12 mouse cellular contexts compared by ENCODE assay signal in genomic region chr5:118099069-118099869, GRCm38 (mm10). TPM values are rescaled to one million over a fixed set of nuclear protein-coding genes. Genes with fewer than 3 reads are reported as not detected.
A peak's percentile ranks its signal among the peaks of the same experiment; 100 is the strongest.
DNase-seq lines count a peak whose midpoint lies in the region; ATAC-seq and TF ChIP-seq lines count a peak whose summit lies in the region.
"Had no signal": no experiment of that assay in that cellular context is flagged by ENCODE, and none has a peak within 500 bp of the region (broad histone marks: within the 10 kb centered on the region; RNA-seq: fewer than 3 reads in every experiment).

No protein-coding gene starts in this region.

- DNase-seq in lung, postnatal 10 days: peak; percentile 60
- no peak for DNase-seq in lung, adult 18-20 months
- DNase-seq in embryonic facial prominence, embryonic 14.5 days (ENCODE audit: low spot score): no peak
- no peak for DNase-seq in urinary bladder, postnatal 36 days (ENCODE audit: low spot score in 2 of 2)
- no peak for DNase-seq in kidney, adult 9 months
- no peak for DNase-seq in heart, adult 2 months
- DNase-seq: adrenal gland, adult 8-10 months; cerebellum, adult 2 months; spleen, adult 18-20 months had no signal

- H3K4me3 ChIP-seq in embryonic facial prominence, embryonic 14.5 days (ENCODE audit: low read depth, low read length): no peak overlapping the region
- H3K4me3 ChIP-seq in hindbrain, embryonic 13.5 days: no peak overlapping the region
- H3K4me3 ChIP-seq in neural tube, embryonic 13.5 days: no peak overlapping the region
- no peak overlapping the region for H3K4me3 ChIP-seq in heart, adult 2 months
- H3K4me3 ChIP-seq: liver, embryonic 15.5 days had no signal

- H3K4me2 ChIP-seq in embryonic facial prominence, embryonic 14.5 days (ENCODE audit: low read depth, low read length): no peak overlapping the region
- H3K4me2 ChIP-seq in hindbrain, embryonic 13.5 days: no peak overlapping the region
- no peak overlapping the region for H3K4me2 ChIP-seq in neural tube, embryonic 13.5 days
- H3K4me2 ChIP-seq: liver, embryonic 15.5 days had no signal

- no peak for TF ChIP-seq EP300 in heart, adult 2 months (IDR thresholded peaks at IDR 0.05; ENCODE audit: insufficient read depth, low read depth, low read length)

- no peaks in the 10 kb centered on the region for H3K9me3 ChIP-seq in embryonic facial prominence, embryonic 14.5 days (ENCODE audit: control insufficient read depth, low read length)
- H3K9me3 ChIP-seq in hindbrain, embryonic 13.5 days: no peaks in the 10 kb centered on the region
- H3K9me3 ChIP-seq in neural tube, embryonic 13.5 days: no peaks in the 10 kb centered on the region
- H3K9me3 ChIP-seq: liver, embryonic 15.5 days had no signal

- H3K9ac ChIP-seq in embryonic facial prominence, embryonic 14.5 days (ENCODE audit: low read depth, low read length): no peak overlapping the region
- peak overlapping the region; percentile 9; the same call in 1 of the 2 replicates for H3K9ac ChIP-seq in hindbrain, embryonic 13.5 days
- H3K9ac ChIP-seq in neural tube, embryonic 13.5 days: peak overlapping the region; percentile 9; the same call in 1 of the 2 replicates
- no peak overlapping the region for H3K9ac ChIP-seq in heart, adult 2 months (ENCODE audit: low read depth, low read length)
- H3K9ac ChIP-seq: liver, embryonic 15.5 days had no signal

- ATAC-seq in embryonic facial prominence, embryonic 14.5 days (ENCODE audit: low read depth): peak; percentile 33; the same call in 1 of the 2 replicates
- peak; percentile 77 for ATAC-seq in hindbrain, embryonic 13.5 days (ENCODE audit: low FRiP score)
- peak; percentile 89 for ATAC-seq in neural tube, embryonic 13.5 days (ENCODE audit: low read depth)

- TF ChIP-seq CTCF in heart, adult 2 months (IDR thresholded peaks at IDR 0.05): no peak

- no peaks in the 10 kb centered on the region for H3K79me2 ChIP-seq in heart, adult 2 months (replicated peaks; ENCODE audit: control insufficient read depth, insufficient read depth, low read length)

- 68% methylated on average over 11 of the region's 11 CpGs for WGBS in embryonic facial prominence, embryonic 14.5 days
- WGBS in hindbrain, embryonic 13.5 days: 48% methylated on average over 11 of the region's 11 CpGs
- WGBS in neural tube, embryonic 13.5 days: 28% methylated on average over 11 of the region's 11 CpGs
- WGBS in heart, adult 2 months: 81% methylated on average over 11 of the region's 11 CpGs

- no peak for TF ChIP-seq POLR2A in heart, adult 2 months (IDR thresholded peaks at IDR 0.05; ENCODE audit: insufficient read depth, low read depth, low read length)

- no peak overlapping the region for H3K27ac ChIP-seq in embryonic facial prominence, embryonic 14.5 days (replicated peaks; ENCODE audit: low read depth, low read length)
- peak overlapping the region; percentile 82 for H3K27ac ChIP-seq in hindbrain, embryonic 13.5 days
- peak overlapping the region; percentile 72 for H3K27ac ChIP-seq in neural tube, embryonic 13.5 days (replicated peaks)
- no peak overlapping the region for H3K27ac ChIP-seq in heart, adult 2 months
- H3K27ac ChIP-seq: liver, embryonic 15.5 days had no signal

- H3K4me1 ChIP-seq in embryonic facial prominence, embryonic 14.5 days (ENCODE audit: control insufficient read depth, insufficient read depth, low read length): peaks cover 5% of the 10 kb centered on the region; the same call in 1 of the 2 replicates
- peaks cover 27% of the 10 kb centered on the region for H3K4me1 ChIP-seq in hindbrain, embryonic 13.5 days (replicated peaks)
- H3K4me1 ChIP-seq in neural tube, embryonic 13.5 days (replicated peaks): peaks cover 26% of the 10 kb centered on the region
- no peaks in the 10 kb centered on the region for H3K4me1 ChIP-seq in heart, adult 2 months (ENCODE audit: control insufficient read depth, insufficient read depth, low read length)
- H3K4me1 ChIP-seq: liver, embryonic 15.5 days had no signal

- H3K27me3 ChIP-seq in embryonic facial prominence, embryonic 14.5 days (replicated peaks; ENCODE audit: control insufficient read depth, insufficient read depth, low read length): no peaks in the 10 kb centered on the region
- no peaks in the 10 kb centered on the region for H3K27me3 ChIP-seq in hindbrain, embryonic 13.5 days
- H3K27me3 ChIP-seq in neural tube, embryonic 13.5 days: no peaks in the 10 kb centered on the region
- H3K27me3 ChIP-seq in heart, adult 2 months (ENCODE audit: control insufficient read depth, insufficient read depth, low read length): no peaks in the 10 kb centered on the region
- H3K27me3 ChIP-seq: liver, embryonic 15.5 days had no signal

- H3K36me3 ChIP-seq in embryonic facial prominence, embryonic 14.5 days (ENCODE audit: control insufficient read depth, insufficient read depth, low read length): peaks cover 45% of the 10 kb centered on the region
- peaks cover 16% of the 10 kb centered on the region for H3K36me3 ChIP-seq in hindbrain, embryonic 13.5 days
- H3K36me3 ChIP-seq in neural tube, embryonic 13.5 days: peaks cover 13% of the 10 kb centered on the region
- no peaks in the 10 kb centered on the region for H3K36me3 ChIP-seq in heart, adult 2 months (ENCODE audit: control insufficient read depth, insufficient read depth, low read length)

- intact Hi-C loops in heart, adult 2 months (cut with DNase I): no loop called here

RNA-seq across cellular contexts. Expression of gene Fbxw8, which starts 56.0 kb away (rescaled TPM):
- polyA plus RNA-seq in embryonic facial prominence, embryonic 14.5 days (2014; fragmentation: Nextera tagmentation; extraction: Ambion mirVana): 31.7 and 32.2 TPM in 2 replicates
- polyA plus RNA-seq in hindbrain, embryonic 13.5 days (2015; fragmentation: Nextera tagmentation; extraction: Ambion mirVana): 22.8 and 23.7 TPM in 2 replicates
- polyA plus RNA-seq in neural tube, embryonic 13.5 days (2015; fragmentation: Nextera tagmentation; extraction: Ambion mirVana): 25.1 and 25.5 TPM in 2 replicates
- 10 to 100 TPM; 36.8 to 39.2 TPM for total RNA-seq in heart, adult 2 months (2021)
- polyA plus RNA-seq in heart, adult 2 months (2012; rRNA removed): 35.1 and 46.8 TPM in 2 replicates

Comparison
In these comparisons a context has a peak if more than half of its experiments do, and no peak if none do; other contexts are left out.
1. ATAC-seq: peak in every context shown above with its lines; median percentile 89 in neural tube, embryonic 13.5 days; 77 in hindbrain, embryonic 13.5 days; 33 in embryonic facial prominence, embryonic 14.5 days.
2. H3K27ac ChIP-seq: peak in hindbrain, embryonic 13.5 days (single experiment) and neural tube, embryonic 13.5 days (single experiment); none in embryonic facial prominence, embryonic 14.5 days (single experiment) and heart, adult 2 months (single experiment).
3. H3K9ac ChIP-seq: peak in hindbrain, embryonic 13.5 days (single experiment) and neural tube, embryonic 13.5 days (single experiment); none in embryonic facial prominence, embryonic 14.5 days (single experiment) and heart, adult 2 months (single experiment).